Mouse (Mus musculus): ENCODE data around the gene Hephl1. TPM values are rescaled to one million over a fixed set of nuclear protein-coding genes. Genes with fewer than 3 reads are reported as not detected.

The Hephl1 gene
- total and polyA plus RNA-seq, 3 experiments = 0.38 to 5.0 (median 2.9) TPM

GRCm38 (mm10) chr9:15060026-15060425, 51.9 kb downstream of the Hephl1 start:
- no peak for DNase-seq

- DNase-seq = no peak
Observed at GRCm38 (mm10) chr9:15045740-15046139, 66.2 kb downstream of the Hephl1 start.

GRCm38 (mm10) chr9:15045084-15045669, 66.7 kb downstream of the Hephl1 start, which contains the start of gene Panx1:
Panx1 (minus strand) TSS chr9:15045478.
- peak; percentile 74 for DNase-seq

GRCm38 (mm10) chr9:15044391-15045083, 67.4 kb downstream of the Hephl1 start:
- DNase-seq = peak; percentile 7

- DNase-seq = no peak
Observed at GRCm38 (mm10) chr9:15041556-15041955, 70.4 kb downstream of the Hephl1 start.

GRCm38 (mm10) chr9:15039848-15040247, 72.1 kb downstream of the Hephl1 start:
- DNase-seq = no peak

GRCm38 (mm10) chr9:15037704-15038103, 74.2 kb downstream of the Hephl1 start:
- DNase-seq = no peak

- DNase-seq = no peak
Observed at GRCm38 (mm10) chr9:15037237-15037636, 74.7 kb downstream of the Hephl1 start.

GRCm38 (mm10) chr9:15036807-15037206, 75.1 kb downstream of the Hephl1 start:
- DNase-seq = no peak

GRCm38 (mm10) chr9:15036405-15036804, 75.5 kb downstream of the Hephl1 start:
- no peak for DNase-seq

GRCm38 (mm10) chr9:15035979-15036378, 75.9 kb downstream of the Hephl1 start:
- no peak for DNase-seq

GRCm38 (mm10) chr9:15034546-15035273, 77.2 kb downstream of the Hephl1 start:
- DNase-seq = peak; percentile 35

- peak; percentile 51 for DNase-seq
Observed at GRCm38 (mm10) chr9:15033568-15034160, 78.2 kb downstream of the Hephl1 start.

GRCm38 (mm10) chr9:15032797-15033196, 79.1 kb downstream of the Hephl1 start:
- DNase-seq = no peak

GRCm38 (mm10) chr9:15030771-15031170, 81.1 kb downstream of the Hephl1 start:
- DNase-seq = peak; percentile 40

- DNase-seq = peak; percentile 62
Observed at GRCm38 (mm10) chr9:15029025-15029727, 82.7 kb downstream of the Hephl1 start.

GRCm38 (mm10) chr9:15027725-15028124, 84.2 kb downstream of the Hephl1 start:
- DNase-seq = no peak

- DNase-seq = no peak
Observed at GRCm38 (mm10) chr9:15023049-15023448, 88.9 kb downstream of the Hephl1 start.

- no peak for DNase-seq
Observed at GRCm38 (mm10) chr9:15021156-15021555, 90.8 kb downstream of the Hephl1 start.

- DNase-seq = no peak
Observed at GRCm38 (mm10) chr9:15020561-15021080, 91.3 kb downstream of the Hephl1 start.

- DNase-seq = no peak
Observed at GRCm38 (mm10) chr9:15018756-15019131, 93.2 kb downstream of the Hephl1 start.

Measured in adrenal gland, adult 2 months (tissue).